Mouse (Mus musculus) CD4-positive naive resting alpha-beta T cell, adult 76 days (primary cell): ENCODE results near the gene Rad51b. TPM values are rescaled to one million over a fixed set of nuclear protein-coding genes. Genes with fewer than 3 reads are reported as not detected.

Experiments used
- total RNA-seq: library from RNA; stranded (reverse); gene quantifications from one replicate; pipeline ENCODE4 v1.2.4, GENCODE M21; 2023

Gene Rad51b
- 1.3 TPM for total RNA-seq

GRCm38 (mm10) chr12:79297121-79297576 lies at the start of gene Rad51b:
Gene Rad51b, plus strand, starts transcription at chr12:79297282.

GRCm38 (mm10) chr12:79296126-79296816 lies 811 bp upstream of the Rad51b start, which contains the start of gene Zfyve26:
Gene Zfyve26, minus strand, starts transcription at chr12:79296304.

Other genes starting within 250 kb of the Rad51b start
- 7.0 TPM for gene Pigh, start 207.6 kb upstream of the Rad51b start, total RNA-seq
- gene Arg2, start 166.5 kb upstream of the Rad51b start, total RNA-seq, result not detected
- gene Vti1b, start 124.6 kb upstream of the Rad51b start, total RNA-seq, result 58.4 TPM
- 14.2 TPM for gene Rdh11, start 105.0 kb upstream of the Rad51b start, total RNA-seq
- 2.9 TPM for gene Rdh12, start 88.4 kb upstream of the Rad51b start, total RNA-seq
- gene Zfyve26, start 978 bp upstream of the Rad51b start, total RNA-seq, result 79.6 TPM